Comparison of ENCODE assay signal across 8 mouse cellular contexts in the genomic region with DNA sequence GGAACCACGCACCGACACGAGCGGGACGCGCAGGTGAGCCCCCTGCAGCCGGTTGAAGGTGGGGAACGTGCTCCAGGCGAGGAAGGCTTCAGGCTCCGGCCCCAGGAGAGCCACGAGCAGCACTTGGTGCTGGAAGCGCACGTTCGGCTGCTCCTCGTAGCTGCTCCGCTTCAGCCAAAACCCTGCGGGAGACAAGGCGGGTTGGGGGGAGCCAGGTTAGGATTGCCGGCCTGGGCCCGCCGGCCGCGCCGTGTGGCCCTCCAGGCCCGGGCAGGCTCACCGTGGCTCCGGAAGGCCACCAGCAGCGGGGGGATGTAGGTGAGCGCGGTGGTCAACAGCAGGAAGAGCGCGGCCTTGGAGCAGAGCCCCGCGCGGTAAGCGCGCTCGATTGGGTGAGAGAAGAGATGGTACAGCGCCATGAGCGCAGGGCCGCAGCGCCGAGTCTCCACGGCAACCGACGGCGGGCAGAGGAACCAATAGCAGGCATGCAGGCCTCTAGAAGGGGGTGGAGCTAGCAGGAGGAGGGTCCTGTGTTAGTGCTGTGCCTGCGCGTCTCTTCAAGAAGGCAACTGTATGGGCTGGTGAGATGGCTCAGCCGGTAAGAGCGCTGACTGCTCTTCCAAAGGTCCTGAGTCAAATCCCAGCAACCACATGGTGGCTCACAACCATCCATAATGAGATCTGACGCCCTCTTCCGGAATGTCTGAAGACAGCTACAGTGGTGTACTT. TPM values are rescaled to one million over a fixed set of nuclear protein-coding genes. Genes with fewer than 3 reads are reported as not detected.
A peak's percentile ranks its signal among the peaks of the same experiment; 100 is the strongest.
DNase-seq lines count a peak whose midpoint lies in the region; ATAC-seq and TF ChIP-seq lines count a peak whose summit lies in the region.

A gene (minus strand): TSS at position 534 of the 729 bp plus-strand sequence.

- no peaks in the 10 kb centered on the region for H3K27me3 ChIP-seq in hindbrain, postnatal 0 days (ENCODE audit: insufficient read depth, low read length)

- H3K9me3 ChIP-seq in hindbrain, postnatal 0 days (ENCODE audit: low read length), result no peaks in the 10 kb centered on the region

- H3K4me1 ChIP-seq in cortical plate, adult 2 months (ENCODE audit: control insufficient read depth, insufficient read depth, low read length), result no peaks in the 10 kb centered on the region; the same call in 1 of the 2 replicates
- peaks cover 12% of the 10 kb centered on the region for H3K4me1 ChIP-seq in hindbrain, postnatal 0 days (ENCODE audit: insufficient read depth, low read length)

- WGBS in hindbrain, postnatal 0 days, result under 1% methylated on average over 52 of the region's 53 CpGs

- peak within 1 kb of the TSS; percentile 50 for H3K4me3 ChIP-seq in cortical plate, adult 2 months (ENCODE audit: insufficient read depth, low read length)
- peak within 1 kb of the TSS; percentile 83 for H3K4me3 ChIP-seq in hindbrain, postnatal 0 days (ENCODE audit: low read length)

- peak within 1 kb of the TSS; percentile 78 for H3K9ac ChIP-seq in hindbrain, postnatal 0 days (replicated peaks; ENCODE audit: low read length)

- peak within 1 kb of the TSS; percentile 95 for H3K4me2 ChIP-seq in hindbrain, postnatal 0 days (ENCODE audit: low read depth, low read length)

- no peak within 1 kb of the TSS for H3K27ac ChIP-seq in cortical plate, adult 2 months (ENCODE audit: insufficient read depth, low read length)
- H3K27ac ChIP-seq in hindbrain, postnatal 0 days, result peak within 1 kb of the TSS; percentile 82

- TF ChIP-seq POLR2A in cortical plate, adult 2 months (IDR thresholded peaks at IDR 0.05; ENCODE audit: extremely low read depth, insufficient read depth, low read length), result peak; percentile 61

- ATAC-seq in hindbrain, postnatal 0 days, result peak; percentile 99
- ATAC-seq in megakaryocyte progenitor cell, adult 5-6 weeks (replicated peaks; ENCODE audit: poor library complexity), result peak; percentile 97

- TF ChIP-seq CTCF in cortical plate, adult 2 months (IDR thresholded peaks at IDR 0.05; ENCODE audit: extremely low read depth, insufficient read depth, low read length), result no peak
- TF ChIP-seq CTCF in hindbrain, postnatal 0 days (IDR thresholded peaks at IDR 0.05; ENCODE audit: low read depth), result peak; percentile 52

- peak; percentile 92 to 96 for DNase-seq in adrenal gland, adult (ENCODE audit: inconsistent age in 2 of 2, low spot score in 1 of 2)
- peak; percentile 70 to 82 for DNase-seq in gastrocnemius, adult 8-10 months (ENCODE audit: low spot score in 2 of 2)
- DNase-seq in hindbrain, postnatal 0 days (ENCODE audit: low spot score), result peak; percentile 95
- DNase-seq in left cerebral cortex, adult 9 months (ENCODE audit: low spot score in 2 of 2), result peak; percentile 88 to 90
- DNase-seq in right cerebral cortex, postnatal 10 days (ENCODE audit: low spot score in 2 of 2), result peak; percentile 95 to 96
- peak; percentile 90 for DNase-seq in urinary bladder, postnatal 14 days (ENCODE audit: low spot score)

- H3K36me3 ChIP-seq in hindbrain, postnatal 0 days (ENCODE audit: insufficient read depth, low read length), result 0 out of 2 replicates have a peak, but pooled peaks cover 5% of the 10 kb centered on the region

RNA-seq across cellular contexts. Expression of the gene that starts here (rescaled TPM):
- 10.6 and 11.8 TPM in 2 replicates for polyA plus RNA-seq in cortical plate, adult 2 months (2012; rRNA removed)
- 1 to 10 TPM in 1 of 4 experiments, under 1 TPM in 3; 0.41 to 1.0 (median 0.74) TPM for total RNA-seq in gastrocnemius, adult 8-10 months (2022)
- 15.5 and 16.7 TPM in 2 replicates for total RNA-seq in hindbrain, postnatal 0 days (2014; rRNA removed)
- polyA plus RNA-seq in hindbrain, postnatal 0 days (2015; fragmentation: Nextera tagmentation; extraction: Ambion mirVana), result 14.4 and 14.6 TPM in 2 replicates
- total RNA-seq in megakaryocyte progenitor cell, adult 5-6 weeks (2015), result 0.37 and 0.91 TPM in 2 replicates
- total RNA-seq in megakaryocyte progenitor cell, adult 5-6 weeks (2017), result 0.68 and 0.79 TPM in 2 replicates

Comparison
In these comparisons a context has a peak if more than half of its experiments do, and no peak if none do; other contexts are left out.
1. Peak in ATAC-seq in megakaryocyte progenitor cell, adult 5-6 weeks; RNA of the gene not detected or under 1 TPM.